Mouse (Mus musculus): Measurements from ENCODE around the gene Nfatc2ip. TPM values are rescaled to one million over a fixed set of nuclear protein-coding genes. Genes with fewer than 3 reads are reported as not detected.
"Not testable (repeated sequence)": the region's sequence is repeated elsewhere in the genome, so short reads cannot be mapped to it uniquely, and the experiment has no call there.

Gene Nfatc2ip
- total RNA-seq, 2 experiments from 2014 or later: 3.9 to 4.6 TPM

GRCm38 (mm10) chr7:126414725-126415124, 18.2 kb upstream of the Nfatc2ip start, which contains the start of gene Cd19:
Gene Cd19, minus strand, starts transcription at chr7:126414889.
- intact Hi-C loops (cut with DNase I): no loop called here
- DNase-seq: no peak

GRCm38 (mm10) chr7:126411061-126411460, 14.5 kb upstream of the Nfatc2ip start:
- intact Hi-C loops (cut with DNase I): no loop called here
- DNase-seq: no peak

GRCm38 (mm10) chr7:126408686-126409085, 12.1 kb upstream of the Nfatc2ip start:
- intact Hi-C loops (cut with DNase I): no loop called here

GRCm38 (mm10) chr7:126402518-126402917, 6.0 kb upstream of the Nfatc2ip start:
- DNase-seq: not testable (repeated sequence)
- intact Hi-C loops (cut with DNase I): loop anchor here (5.0 kb wide), 1 partner anchor 295 kb away; the partner anchor contains the start of genes Bola2 and Slx1b

More at GRCm38 (mm10) chr7:126408686-126409085, 12.1 kb upstream of the Nfatc2ip start:
- no peak for DNase-seq

GRCm38 (mm10) chr7:126399548-126399947, 3.0 kb upstream of the Nfatc2ip start:
- peak; percentile 80 to 87 for DNase-seq
- intact Hi-C loops (cut with DNase I): loop anchor here (1.0 to 2.0 kb wide), 4 partner anchors 29 to 129 kb away; partner anchors contain the start of genes Rabep2 and Sh2b1

GRCm38 (mm10) chr7:126397822-126398221, 1.3 kb upstream of the Nfatc2ip start:
- no peak for DNase-seq
- intact Hi-C loops (cut with DNase I): loop anchor here (2.0 kb wide), 3 partner anchors 31 to 77 kb away; partner anchors contain the start of genes Rabep2 and Sh2b1

- intact Hi-C loops (cut with DNase I): no loop called here
- no peak for DNase-seq
These were observed 684 bp upstream of the Nfatc2ip start for GRCm38 (mm10) chr7:126397221-126397620.

- DNase-seq; intact Hi-C loops (cut with DNase I): not testable (repeated sequence)
These were observed 4.3 kb downstream of the Nfatc2ip start for GRCm38 (mm10) chr7:126392086-126392884.

- intact Hi-C loops (cut with DNase I): no loop called here
- no peak for DNase-seq
These were observed 8.4 kb downstream of the Nfatc2ip start for GRCm38 (mm10) chr7:126388185-126388584.

GRCm38 (mm10) chr7:126383565-126383964, 13.0 kb downstream of the Nfatc2ip start:
- intact Hi-C loops (cut with DNase I): no loop called here
- DNase-seq: no peak

- DNase-seq: peak; percentile 89 to 93
- intact Hi-C loops (cut with DNase I): loop anchor here (1.0 to 5.0 kb wide), 2 partner anchors 54 to 115 kb away; no protein-coding TSS in a partner anchor
These were observed 19.0 kb downstream of the Nfatc2ip start, which contains the start of gene Spns1 for GRCm38 (mm10) chr7:126377278-126378158. Gene Spns1, minus strand, starts transcription at chr7:126377450.

- DNase-seq: no peak
These were observed 19.6 kb downstream of the Nfatc2ip start for GRCm38 (mm10) chr7:126376903-126377277.

GRCm38 (mm10) chr7:126375012-126375411, 21.5 kb downstream of the Nfatc2ip start:
- DNase-seq: no peak
- intact Hi-C loops (cut with DNase I): loop anchor here (5.0 kb wide), 1 partner anchor 113 kb away; no protein-coding TSS in a partner anchor

More at GRCm38 (mm10) chr7:126376903-126377277, 19.6 kb downstream of the Nfatc2ip start:
- intact Hi-C loops (cut with DNase I): loop anchor here (1.0 to 5.0 kb wide), 2 partner anchors 54 to 115 kb away; no protein-coding TSS in a partner anchor

- DNase-seq: no peak
- intact Hi-C loops (cut with DNase I): no loop called here
These were observed 22.0 kb downstream of the Nfatc2ip start for GRCm38 (mm10) chr7:126374526-126374925.

- intact Hi-C loops (cut with DNase I): no loop called here
- DNase-seq: no peak
These were observed 23.5 kb downstream of the Nfatc2ip start for GRCm38 (mm10) chr7:126373007-126373406.

GRCm38 (mm10) chr7:126369393-126369792, 27.1 kb downstream of the Nfatc2ip start, which contains the start of gene Lat:
Gene Lat, minus strand, starts transcription at chr7:126369570.
- intact Hi-C loops (cut with DNase I): no loop called here
- DNase-seq: no peak

- DNase-seq: no peak
- intact Hi-C loops (cut with DNase I): no loop called here
These were observed 28.2 kb downstream of the Nfatc2ip start for GRCm38 (mm10) chr7:126368367-126368766.

- intact Hi-C loops (cut with DNase I): no loop called here
- no peak for DNase-seq
These were observed 28.9 kb downstream of the Nfatc2ip start for GRCm38 (mm10) chr7:126367636-126368035.

GRCm38 (mm10) chr7:126363038-126363437, 33.5 kb downstream of the Nfatc2ip start:
- no peak for DNase-seq
- intact Hi-C loops (cut with DNase I): no loop called here

- DNase-seq: no peak
- intact Hi-C loops (cut with DNase I): no loop called here
These were observed 37.5 kb downstream of the Nfatc2ip start for GRCm38 (mm10) chr7:126359049-126359448.

Data from heart, postnatal 36 days (tissue).